Mouse (Mus musculus): Measurements from ENCODE around the gene Larp6. TPM values are rescaled to one million over a fixed set of nuclear protein-coding genes. Genes with fewer than 3 reads are reported as not detected.

Gene Larp6
- total RNA-seq, 2 experiments from 2014 or later, result 37.3 to 43.1 TPM

DNA sequence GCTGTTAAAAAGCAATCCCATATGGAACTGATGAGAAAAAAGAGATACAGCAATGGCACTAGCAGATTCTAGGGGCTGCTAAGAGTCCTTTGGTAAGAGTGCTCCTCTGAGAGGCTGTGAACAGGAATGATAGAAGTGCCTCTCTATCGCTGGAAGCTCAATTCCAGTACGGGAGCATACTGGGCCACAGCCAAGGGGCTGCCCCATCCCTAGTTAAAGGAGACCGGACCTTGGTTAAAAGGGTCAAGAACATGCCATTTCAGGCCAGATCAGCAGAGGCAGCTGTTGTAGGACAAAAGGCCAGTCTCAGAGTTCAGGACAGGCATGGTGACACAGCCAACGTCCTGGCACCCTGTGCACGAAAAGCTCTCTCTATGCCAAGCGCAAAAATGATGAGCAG is 1.4 kb downstream of the Larp6 start:
- DNase-seq (ENCODE audit: low spot score in 2 of 2), result peak in 1 of 2 experiments; percentile 57

DNA sequence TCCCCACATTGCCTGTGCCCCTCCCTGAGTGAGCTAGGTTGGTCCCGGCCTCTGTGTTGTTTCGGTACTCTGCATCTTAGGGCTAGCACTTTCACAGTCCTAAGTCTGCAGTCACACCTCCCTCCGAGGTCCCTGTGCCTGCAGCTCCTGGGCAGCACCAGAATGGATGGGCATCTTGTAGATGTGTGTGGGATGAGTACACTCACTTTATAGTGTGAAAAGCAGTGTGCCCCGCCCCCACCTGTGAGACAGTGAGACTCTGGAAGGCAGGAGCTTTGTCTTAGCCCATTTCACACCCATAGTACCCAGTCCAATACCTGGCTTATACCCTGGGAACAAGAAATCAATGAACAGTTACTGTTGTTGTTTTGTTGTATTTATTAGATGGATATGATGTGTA is 2.5 kb downstream of the Larp6 start:
- DNase-seq (ENCODE audit: low spot score in 2 of 2), result no peak

DNA sequence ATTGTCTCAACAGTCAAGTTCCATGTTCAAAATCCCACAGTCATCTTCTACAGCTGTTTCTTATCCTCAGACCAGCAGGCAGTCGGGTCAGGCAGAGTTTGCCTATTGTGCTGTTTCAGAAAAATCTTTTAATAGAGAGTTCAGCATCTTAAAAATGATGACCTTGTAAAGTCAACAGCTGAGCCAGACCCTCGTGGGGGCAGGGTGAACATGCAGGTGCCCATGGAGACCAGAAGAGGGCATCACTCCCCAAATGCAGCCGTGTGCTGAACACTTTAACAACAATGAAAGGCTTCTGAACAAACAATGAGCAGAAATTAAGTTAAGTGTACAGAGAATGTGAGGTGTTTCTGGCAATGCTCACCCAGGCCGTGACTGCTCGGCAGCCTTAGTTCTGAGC is 3.0 kb downstream of the Larp6 start:
- no peak for DNase-seq (ENCODE audit: low spot score in 2 of 2)

DNA sequence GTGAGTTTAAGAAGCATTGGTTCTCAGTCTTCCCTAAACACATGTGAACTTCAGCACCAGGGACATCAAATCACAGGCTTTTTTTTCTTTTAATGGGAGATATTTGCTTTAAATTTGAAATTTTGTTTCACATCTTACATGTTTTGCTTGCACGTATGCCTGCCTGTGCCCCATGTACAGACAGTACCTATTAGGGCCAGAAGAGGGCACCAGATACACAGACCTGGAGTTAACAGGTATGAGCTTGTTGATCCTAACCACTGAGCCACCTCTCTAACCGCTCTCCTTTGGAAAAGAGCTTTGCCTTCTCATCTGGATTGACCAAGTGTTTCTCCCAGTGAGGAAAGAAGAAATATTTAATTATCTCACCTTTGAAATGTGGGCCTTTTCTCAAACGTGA is 5.5 kb downstream of the Larp6 start:
- DNase-seq (ENCODE audit: low spot score in 2 of 2), result peak in 1 of 2 experiments; percentile 66

DNA sequence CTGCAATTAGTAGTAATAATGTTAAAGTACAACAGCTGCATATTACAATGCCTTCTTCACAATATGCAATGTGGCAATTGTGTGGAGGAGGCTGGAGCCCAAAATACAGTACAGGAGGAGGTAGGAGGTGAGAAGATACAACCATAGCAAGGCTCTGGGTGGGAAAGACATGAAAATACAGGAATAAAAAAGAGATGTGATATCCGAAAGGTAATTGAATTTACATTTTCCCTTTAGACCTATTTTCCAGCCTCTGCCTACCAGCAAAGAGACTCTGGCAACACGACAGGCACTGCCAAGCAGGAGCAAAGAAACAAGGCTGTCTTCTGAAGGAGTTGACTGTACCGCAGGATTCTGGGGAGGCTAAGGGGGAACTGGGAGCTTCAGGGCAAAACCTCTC is 6.9 kb downstream of the Larp6 start:
- peak in 1 of 2 experiments; percentile 40 for DNase-seq (ENCODE audit: low spot score in 2 of 2)

DNA sequence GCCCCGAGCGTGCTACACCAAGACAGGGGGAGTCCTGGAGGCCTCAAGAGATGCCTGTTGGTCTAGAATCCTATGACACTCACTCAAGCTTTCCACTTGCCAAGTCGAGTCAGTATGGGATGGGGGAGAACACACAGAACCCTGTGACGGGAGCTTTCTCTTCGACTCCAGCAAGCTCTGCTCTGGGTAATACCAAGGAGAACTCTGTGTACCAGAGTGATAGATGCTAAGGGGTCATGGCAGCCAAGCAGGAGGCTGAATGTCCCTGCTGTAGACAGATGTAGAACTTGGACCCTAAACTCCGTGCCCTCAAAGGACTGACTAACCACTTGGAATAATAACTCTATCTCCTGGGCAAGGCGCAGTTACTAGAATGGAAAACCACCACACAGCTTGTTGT is 12.2 kb downstream of the Larp6 start:
- DNase-seq (ENCODE audit: low spot score in 2 of 2), result no peak

DNA sequence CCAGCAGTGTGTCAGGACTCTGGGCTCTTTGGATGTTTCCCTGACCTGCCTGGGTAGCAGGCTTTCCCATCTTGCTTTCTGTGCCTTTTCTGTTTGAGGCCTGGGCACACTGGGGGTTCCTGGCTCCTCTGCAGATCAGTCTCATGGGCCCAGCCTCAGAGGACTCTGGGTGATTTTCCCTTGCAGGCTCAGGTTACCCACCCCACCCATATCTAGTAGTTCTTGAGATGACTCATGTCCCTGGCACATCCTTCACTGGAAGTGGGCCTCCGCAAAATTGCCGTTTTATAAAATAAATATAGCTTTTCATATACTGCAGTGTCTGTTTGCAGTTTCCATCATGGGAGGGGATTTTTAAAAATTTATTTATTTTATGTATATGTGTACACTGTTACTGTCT is 21.5 kb downstream of the Larp6 start:
- no peak for DNase-seq (ENCODE audit: low spot score in 2 of 2)

- DNase-seq (ENCODE audit: low spot score in 2 of 2), result no peak
These were observed 26.3 kb downstream of the Larp6 start for GRCm38 (mm10) chr9:60739126-60739525.

GRCm38 (mm10) chr9:60741436-60741835 is 28.6 kb downstream of the Larp6 start:
- no peak for DNase-seq (ENCODE audit: low spot score in 2 of 2)

DNA sequence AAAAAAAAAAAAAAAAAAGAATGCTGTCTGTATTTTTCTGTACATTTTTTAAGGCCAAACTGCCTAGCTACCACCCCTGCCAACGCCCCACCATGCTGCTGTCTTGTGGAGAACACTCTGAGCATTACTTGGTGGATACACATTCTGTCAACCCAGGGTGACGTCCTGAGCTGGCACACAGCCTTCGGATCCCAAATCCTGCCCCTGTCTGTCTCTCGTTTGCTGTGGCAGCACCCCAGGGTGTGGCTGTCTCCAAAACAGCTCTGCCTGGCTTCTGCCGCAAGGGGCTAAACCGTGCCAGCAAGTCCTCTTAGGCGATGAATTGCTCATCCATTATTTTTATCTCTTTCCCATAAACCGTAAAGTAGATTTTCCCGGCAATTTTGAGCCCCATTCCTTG is 29.7 kb downstream of the Larp6 start:
- peak in 1 of 2 experiments; percentile 35 for DNase-seq (ENCODE audit: low spot score in 2 of 2)

GRCm38 (mm10) chr9:60743180-60743900 is 30.6 kb downstream of the Larp6 start:
- DNase-seq (ENCODE audit: low spot score in 2 of 2), result peak; percentile 28 to 65

DNA sequence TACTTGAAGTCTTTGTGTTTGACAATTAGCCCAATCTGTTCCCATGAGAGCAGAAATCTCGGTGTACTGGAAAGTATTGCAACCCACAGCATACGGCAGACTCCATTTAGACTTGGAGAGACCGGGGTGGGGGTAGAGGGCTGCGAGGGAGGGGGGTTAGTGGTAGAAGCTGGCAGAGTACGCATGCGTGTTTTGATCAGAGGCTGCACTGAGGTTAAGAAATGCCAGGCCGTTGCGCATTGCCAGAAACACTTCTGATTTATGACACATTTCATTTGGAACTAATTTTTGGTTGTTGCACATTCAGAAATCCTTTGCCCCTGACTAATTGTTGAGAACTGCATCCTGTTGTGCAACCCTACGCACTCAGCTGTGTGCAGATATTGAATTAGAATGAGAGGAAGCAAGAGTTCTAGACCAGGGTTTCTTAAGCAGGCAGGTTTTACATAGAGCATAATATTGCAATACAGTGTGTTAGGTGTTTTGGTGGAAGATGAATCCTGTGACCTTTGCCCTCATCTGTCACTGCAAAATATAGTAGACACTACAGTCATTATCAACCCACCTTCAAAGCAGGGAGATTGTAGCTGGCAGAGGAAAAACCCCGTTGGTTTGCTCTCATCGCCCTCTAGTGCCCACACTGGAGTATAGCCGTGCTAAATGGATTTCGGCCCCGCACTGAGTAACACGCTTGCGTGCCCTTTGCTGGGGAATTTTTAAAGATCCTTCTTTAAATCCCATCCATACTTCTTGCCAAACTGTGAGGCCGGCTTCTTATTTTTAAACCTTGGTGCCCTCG is 31.6 kb downstream of the Larp6 start:
- DNase-seq (ENCODE audit: low spot score in 2 of 2), result peak; percentile 52 to 78

GRCm38 (mm10) chr9:60744971-60745370 is 32.2 kb downstream of the Larp6 start:
- DNase-seq (ENCODE audit: low spot score in 2 of 2), result no peak

- DNase-seq (ENCODE audit: low spot score in 2 of 2), result no peak
These were observed 33.8 kb downstream of the Larp6 start for GRCm38 (mm10) chr9:60746561-60746960.

GRCm38 (mm10) chr9:60747672-60748071 is 34.9 kb downstream of the Larp6 start:
- no peak for DNase-seq (ENCODE audit: low spot score in 2 of 2)

DNA sequence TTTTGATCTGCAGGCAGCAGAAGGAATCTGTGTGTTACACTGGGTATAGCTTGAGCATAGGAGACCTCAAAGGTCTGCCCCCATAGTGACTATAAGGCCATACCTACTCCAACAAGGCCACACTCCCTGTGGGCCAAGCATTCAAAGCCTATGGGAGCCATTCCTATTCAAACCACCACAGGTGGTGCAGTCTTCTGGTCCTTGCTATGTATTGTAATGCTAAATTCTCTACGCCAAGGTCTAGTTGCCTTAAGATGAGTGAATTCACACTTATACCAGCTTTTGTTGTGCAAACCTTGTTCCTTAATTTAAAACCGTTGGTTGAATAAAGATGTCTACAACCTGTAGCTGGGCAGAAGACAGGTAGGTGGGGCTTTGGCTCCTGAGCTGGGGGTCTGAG is 35.4 kb downstream of the Larp6 start:
- no peak for DNase-seq (ENCODE audit: low spot score in 2 of 2)

- DNase-seq (ENCODE audit: low spot score in 2 of 2), result no peak
These were observed 36.3 kb downstream of the Larp6 start for GRCm38 (mm10) chr9:60749105-60749504.

GRCm38 (mm10) chr9:60751098-60751497 is 38.3 kb downstream of the Larp6 start:
- no peak for DNase-seq (ENCODE audit: low spot score in 2 of 2)

GRCm38 (mm10) chr9:60751971-60752370 is 39.2 kb downstream of the Larp6 start:
- no peak for DNase-seq (ENCODE audit: low spot score in 2 of 2)

GRCm38 (mm10) chr9:60752636-60753035 is 39.8 kb downstream of the Larp6 start:
- no peak for DNase-seq (ENCODE audit: low spot score in 2 of 2)

DNA sequence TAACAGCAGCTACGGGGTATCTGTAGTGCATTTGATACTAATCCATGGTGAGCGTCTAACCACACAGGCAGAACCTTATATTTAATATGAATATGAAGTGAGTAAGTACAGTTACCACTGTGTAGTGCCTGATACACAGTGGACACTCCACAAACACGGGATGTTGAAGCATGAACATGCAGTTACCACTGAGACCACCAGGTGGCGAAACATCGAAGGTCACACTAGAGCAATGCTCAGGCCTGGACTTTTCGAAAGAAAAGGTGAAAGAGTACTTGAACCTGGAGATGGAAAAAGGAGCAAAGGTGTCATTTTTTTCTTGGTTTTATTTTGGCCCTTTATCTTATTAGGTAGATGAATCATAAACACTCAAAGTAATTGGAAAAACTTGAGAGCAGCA is 43.5 kb downstream of the Larp6 start:
- DNase-seq (ENCODE audit: low spot score in 2 of 2), result peak in 1 of 2 experiments; percentile 69

DNA sequence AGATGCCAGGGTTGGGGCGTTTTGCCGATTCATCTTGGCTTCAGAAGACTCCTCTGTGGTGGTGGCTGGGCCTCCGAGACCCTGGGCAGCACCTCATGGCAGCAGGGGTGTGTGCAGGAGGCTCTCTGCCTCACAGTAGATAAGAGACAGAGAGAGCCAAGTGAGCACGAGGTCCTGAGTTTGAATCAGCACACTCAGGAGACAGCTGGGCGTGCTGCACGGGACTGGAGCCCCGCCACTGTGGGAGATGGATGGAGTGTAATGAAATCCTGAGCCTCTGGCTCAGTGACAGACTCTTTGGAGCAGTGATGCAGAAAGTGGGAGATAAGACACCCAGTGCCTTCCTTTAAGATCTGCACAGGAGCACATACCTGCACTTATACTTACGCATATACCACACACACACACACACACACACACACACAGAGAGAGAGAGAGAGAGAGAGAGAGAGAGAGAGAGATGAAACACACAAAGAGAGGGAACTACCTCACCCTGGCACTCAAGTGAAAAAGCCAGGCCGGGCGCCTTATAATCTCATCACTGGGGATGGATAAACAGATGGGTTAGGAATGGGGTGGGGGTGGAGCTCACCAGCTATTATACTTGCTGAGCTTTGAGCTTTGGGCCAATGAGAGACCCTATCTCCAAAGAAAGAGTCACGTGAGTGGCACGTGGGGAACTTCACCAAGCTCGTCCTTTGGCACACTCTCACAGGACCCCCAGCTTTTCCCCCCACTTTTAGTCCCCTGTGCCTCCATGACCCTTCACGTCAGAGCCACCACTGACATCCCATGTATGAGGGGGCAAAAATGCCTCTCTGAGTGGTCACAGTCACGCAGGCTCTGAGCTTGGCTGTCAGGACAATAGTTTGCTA is 44.3 kb downstream of the Larp6 start:
- no peak for DNase-seq (ENCODE audit: low spot score in 2 of 2)
